Mouse (Mus musculus) liver, postnatal 0 days (tissue): ENCODE results near the gene Styx.

Source experiments
- CTCF ChIP-seq: sonication (generic); IDR thresholded peaks from 2 replicates; pipeline ENCODE4 v1.5.1; 2016; ENCODE audit warnings: antibody characterized with exemption, low read depth
- EP300 ChIP-seq: IDR thresholded peaks from 2 replicates; pipeline ENCODE4 v1.6.1; 2016; ENCODE audit warnings: antibody characterized with exemption, low read depth, mild to moderate bottlenecking

DNA sequence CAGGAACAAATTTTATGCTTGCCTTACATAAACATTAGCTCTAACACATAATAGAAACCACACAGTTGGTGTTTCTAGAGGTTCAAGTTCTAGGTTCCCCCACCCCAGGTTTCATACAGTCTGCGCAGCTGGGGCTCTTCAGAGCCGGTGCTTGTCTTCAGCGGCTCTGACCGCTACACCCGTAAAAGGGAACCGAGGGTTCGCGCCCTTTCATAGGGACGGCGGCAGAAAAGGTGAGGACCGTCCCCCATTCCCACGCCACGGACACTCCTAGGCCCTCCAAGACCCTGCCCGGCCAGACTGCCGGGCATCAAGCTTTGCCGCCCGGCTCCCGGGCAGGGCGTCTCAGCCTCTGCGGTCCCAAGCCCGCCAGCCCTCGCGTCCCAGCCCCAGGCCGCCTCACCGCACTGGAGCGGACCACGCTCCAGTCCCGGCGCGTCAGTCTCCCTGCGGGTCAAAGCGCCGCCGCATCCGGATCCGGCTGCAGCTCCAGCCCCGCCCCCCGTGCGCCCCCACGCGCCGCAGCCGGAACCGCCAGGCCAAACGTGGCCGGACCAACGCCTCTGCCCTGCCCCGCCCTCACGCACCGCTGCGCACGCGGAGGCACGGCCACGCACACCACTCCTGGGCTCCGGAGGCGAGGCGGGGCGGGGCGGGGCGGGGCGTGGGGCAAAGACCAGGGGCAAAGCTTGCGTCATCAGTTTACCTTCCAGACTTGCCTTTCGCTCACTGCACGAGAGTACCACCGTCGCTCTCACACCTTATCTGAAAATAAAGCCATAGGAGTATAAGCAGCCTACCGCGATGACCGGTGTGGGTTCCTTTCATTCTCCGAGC is 37.7 kb downstream of the Styx start:
- TF ChIP-seq EP300 (no peak), CTCF (no peak)
